Mouse (Mus musculus) MN1 (cell line): ENCODE measurements around the gene Setdb1.
"Not testable (repeated sequence)": the region's sequence is repeated elsewhere in the genome, so short reads cannot be mapped to it uniquely, and the experiment has no call there.

Source experiments
- DNase-seq: peaks from one replicate; pipeline ENCODE4 v3.0.0-alpha.2; 2016; ENCODE audit warnings: low spot score

Gene Setdb1

GRCm38 (mm10) chr3:95356701-95357449 is at the start of gene Setdb1:
Gene Setdb1 (minus strand): TSS chr3:95357202.
- peak; percentile 97 for DNase-seq

- no peak for DNase-seq
These were observed 45.7 kb upstream of the Setdb1 start, which contains the start of gene 4930558C23Rik for GRCm38 (mm10) chr3:95402741-95403140. Gene 4930558C23Rik (minus strand): TSS chr3:95402841.

GRCm38 (mm10) chr3:95394385-95394784 is 37.4 kb upstream of the Setdb1 start:
- peak; percentile 47 for DNase-seq

- no peak for DNase-seq
These were observed 28.5 kb upstream of the Setdb1 start for GRCm38 (mm10) chr3:95385401-95386075.

GRCm38 (mm10) chr3:95373208-95373607 is 16.2 kb upstream of the Setdb1 start:
- no peak for DNase-seq

GRCm38 (mm10) chr3:95370101-95370500 is 13.1 kb upstream of the Setdb1 start:
- DNase-seq = no peak

- not testable (repeated sequence) for DNase-seq
These were observed 3.3 kb upstream of the Setdb1 start for GRCm38 (mm10) chr3:95360276-95360675.

GRCm38 (mm10) chr3:95357746-95358145 is 744 bp upstream of the Setdb1 start:
- DNase-seq = no peak

GRCm38 (mm10) chr3:95355911-95356544 is 974 bp downstream of the Setdb1 start:
- DNase-seq = not testable (repeated sequence)

- DNase-seq = peak; percentile 23
These were observed 7.5 kb downstream of the Setdb1 start for GRCm38 (mm10) chr3:95349491-95349890.

GRCm38 (mm10) chr3:95348343-95348742 is 8.7 kb downstream of the Setdb1 start:
- not testable (repeated sequence) for DNase-seq

GRCm38 (mm10) chr3:95346454-95346853 is 10.5 kb downstream of the Setdb1 start:
- no peak for DNase-seq

GRCm38 (mm10) chr3:95343356-95344000 is 13.5 kb downstream of the Setdb1 start:
- DNase-seq = not testable (repeated sequence)

- no peak for DNase-seq
These were observed 18.8 kb downstream of the Setdb1 start for GRCm38 (mm10) chr3:95338251-95338650.

- DNase-seq = no peak
These were observed 19.7 kb downstream of the Setdb1 start for GRCm38 (mm10) chr3:95337345-95337744.

GRCm38 (mm10) chr3:95331528-95331927 is 25.5 kb downstream of the Setdb1 start:
- DNase-seq = no peak

- no peak for DNase-seq
These were observed 28.1 kb downstream of the Setdb1 start for GRCm38 (mm10) chr3:95328803-95329404.

GRCm38 (mm10) chr3:95324454-95325144 is 32.4 kb downstream of the Setdb1 start:
- DNase-seq = no peak

GRCm38 (mm10) chr3:95323429-95323828 is 33.6 kb downstream of the Setdb1 start:
- DNase-seq = no peak

GRCm38 (mm10) chr3:95319701-95320625 is 37.0 kb downstream of the Setdb1 start:
- DNase-seq = no peak
